Comparison of ENCODE assay signal across 8 mouse cellular contexts in genomic region chr11:106276454-106276853, GRCm38 (mm10). TPM values are rescaled to one million over a fixed set of nuclear protein-coding genes. Genes with fewer than 3 reads are reported as not detected.
A peak's percentile ranks its signal among the peaks of the same experiment; 100 is the strongest.
DNase-seq lines count a peak whose midpoint lies in the region; ATAC-seq lines count a peak whose summit lies in the region.

TSS of gene Tcam1 (plus strand) at chr11:106276672.

- 7% methylated on average over 25 of the region's 25 CpGs for WGBS in hindbrain, embryonic 16.5 days

- H3K9me3 ChIP-seq in hindbrain, embryonic 16.5 days (ENCODE audit: control insufficient read depth, low read length) = no peaks in the 10 kb centered on the region

- no peaks in the 10 kb centered on the region for H3K36me3 ChIP-seq in hindbrain, embryonic 16.5 days (ENCODE audit: control insufficient read depth, insufficient read depth, low read length)

- no peak within 1 kb of the TSS for H3K27ac ChIP-seq in hindbrain, embryonic 16.5 days (ENCODE audit: low read depth, low read length)

- peak; percentile 95 for DNase-seq in T-cell, adult 2 months (ENCODE audit: low spot score)
- peak; percentile 92 to 96 for DNase-seq in cerebellum, postnatal 4 days (ENCODE audit: low spot score in 2 of 2)
- peak; percentile 96 for DNase-seq in gastrocnemius, adult 18-20 months (ENCODE audit: low spot score)
- peak; percentile 87 for DNase-seq in left cerebral cortex, adult 11 months (ENCODE audit: low spot score)
- peak; percentile 97 for DNase-seq in lung, postnatal 36 days
- DNase-seq in retina, postnatal 1 day = peak; percentile 93
- DNase-seq in thymus, postnatal 4 days = peak; percentile 97

- H3K4me2 ChIP-seq in hindbrain, embryonic 16.5 days (ENCODE audit: low read length) = peak within 1 kb of the TSS; percentile 68

- peak within 1 kb of the TSS; percentile 25; the same call in 1 of the 2 replicates for H3K9ac ChIP-seq in hindbrain, embryonic 16.5 days (ENCODE audit: low read depth, low read length)

- H3K4me3 ChIP-seq in hindbrain, embryonic 16.5 days (ENCODE audit: low read length) = peak within 1 kb of the TSS; percentile 25

- no peaks in the 10 kb centered on the region for H3K27me3 ChIP-seq in hindbrain, embryonic 16.5 days (replicated peaks; ENCODE audit: control insufficient read depth, insufficient read depth, low read length)

- peaks cover 8% of the 10 kb centered on the region for H3K4me1 ChIP-seq in hindbrain, embryonic 16.5 days (ENCODE audit: control insufficient read depth, insufficient read depth, low read depth, low read length)

- ATAC-seq in hindbrain, embryonic 16.5 days = peak; percentile 69

RNA-seq across cellular contexts. Expression of gene Tcam1, which starts in this region (rescaled TPM):
- under 1 TPM; 0.07 to 0.11 TPM for total RNA-seq in gastrocnemius, adult 18-20 months (2021)
- polyA plus RNA-seq in hindbrain, embryonic 16.5 days (2015; fragmentation: Nextera tagmentation; extraction: Ambion mirVana) = 0.06 and 0.14 TPM in 2 replicates

Comparison
In these comparisons a context has a peak if more than half of its experiments do, and no peak if none do; other contexts are left out.
1. Peak in DNase-seq in gastrocnemius, adult 18-20 months; RNA of the gene not detected or under 1 TPM.
2. Peak in ATAC-seq, H3K4me3 ChIP-seq, H3K9ac ChIP-seq and H3K4me2 ChIP-seq in hindbrain, embryonic 16.5 days; RNA of the gene not detected or under 1 TPM.